Mouse (Mus musculus) cerebellum, postnatal 36 days (tissue): ENCODE data around the gene Fancc.
A peak's percentile ranks its signal among the peaks of the same experiment; 100 is the strongest.
"Not testable (repeated sequence)": the region's sequence is repeated elsewhere in the genome, so short reads cannot be mapped to it uniquely, and the experiment has no call there.

Source experiments
- DNase-seq, 2 experiments: peaks; one replicate each; pipeline ENCODE4 v3.0.0; 2021 to 2022; ENCODE audit warnings: mixed read lengths in 2 of 2

Fancc gene

DNA sequence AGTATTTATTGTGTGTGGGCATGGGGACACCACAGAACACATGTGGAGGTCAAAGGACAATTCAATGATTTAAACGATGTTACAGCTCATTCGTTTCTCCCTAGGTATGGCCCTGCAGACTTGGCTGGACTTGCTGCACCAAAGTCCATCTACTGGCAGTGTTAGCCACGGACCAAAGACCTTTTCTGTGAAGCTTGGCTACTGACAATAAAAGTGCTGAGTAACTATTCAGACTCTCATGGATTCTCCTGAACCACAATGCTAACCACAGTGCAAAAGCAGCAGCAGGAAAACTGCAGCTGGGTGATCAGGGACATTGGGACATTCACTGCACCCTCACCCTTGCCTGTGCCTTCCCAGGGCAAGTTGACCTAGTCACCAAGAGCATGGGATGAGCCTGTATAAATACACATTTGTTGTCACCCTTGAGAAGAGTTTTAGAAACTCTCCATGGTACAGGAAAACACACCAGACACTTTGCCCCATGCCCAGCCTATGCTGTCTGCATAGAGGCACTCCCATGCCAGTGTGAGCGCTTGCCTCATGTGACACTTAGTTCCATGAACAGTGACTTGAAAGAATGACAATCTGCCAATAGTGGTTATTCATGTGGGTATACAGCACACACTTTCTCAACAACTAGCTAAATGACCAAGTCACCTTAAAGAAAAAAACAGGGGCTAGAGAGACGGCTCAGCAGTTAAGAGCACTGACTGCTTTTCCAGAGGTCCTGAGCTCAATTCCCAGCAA lies 151.4 kb downstream of the Fancc start:
- DNase-seq: no peak

DNA sequence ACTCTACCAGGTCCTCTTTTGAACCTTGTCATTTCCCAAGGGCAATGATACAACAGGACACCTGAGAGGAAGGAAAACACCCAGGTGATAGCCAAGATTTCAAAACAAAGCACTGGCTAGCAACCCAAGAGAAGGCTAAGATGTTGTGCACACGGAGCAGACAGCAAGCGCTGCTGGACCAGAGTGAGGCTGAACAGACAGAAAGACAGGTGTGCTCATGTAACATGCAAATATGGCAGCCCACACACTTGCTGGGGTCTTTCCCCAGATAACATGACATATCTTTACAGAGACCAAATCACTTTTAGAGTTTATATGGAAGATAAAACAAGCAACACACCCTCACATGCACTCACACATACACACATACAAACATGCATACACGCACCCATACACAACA lies 152.6 kb downstream of the Fancc start:
- no peak for DNase-seq

GRCm38 (mm10) chr13:63342781-63343180 lies 154.3 kb downstream of the Fancc start:
- no peak for DNase-seq

GRCm38 (mm10) chr13:63339946-63340345 lies 157.1 kb downstream of the Fancc start:
- no peak for DNase-seq

DNA sequence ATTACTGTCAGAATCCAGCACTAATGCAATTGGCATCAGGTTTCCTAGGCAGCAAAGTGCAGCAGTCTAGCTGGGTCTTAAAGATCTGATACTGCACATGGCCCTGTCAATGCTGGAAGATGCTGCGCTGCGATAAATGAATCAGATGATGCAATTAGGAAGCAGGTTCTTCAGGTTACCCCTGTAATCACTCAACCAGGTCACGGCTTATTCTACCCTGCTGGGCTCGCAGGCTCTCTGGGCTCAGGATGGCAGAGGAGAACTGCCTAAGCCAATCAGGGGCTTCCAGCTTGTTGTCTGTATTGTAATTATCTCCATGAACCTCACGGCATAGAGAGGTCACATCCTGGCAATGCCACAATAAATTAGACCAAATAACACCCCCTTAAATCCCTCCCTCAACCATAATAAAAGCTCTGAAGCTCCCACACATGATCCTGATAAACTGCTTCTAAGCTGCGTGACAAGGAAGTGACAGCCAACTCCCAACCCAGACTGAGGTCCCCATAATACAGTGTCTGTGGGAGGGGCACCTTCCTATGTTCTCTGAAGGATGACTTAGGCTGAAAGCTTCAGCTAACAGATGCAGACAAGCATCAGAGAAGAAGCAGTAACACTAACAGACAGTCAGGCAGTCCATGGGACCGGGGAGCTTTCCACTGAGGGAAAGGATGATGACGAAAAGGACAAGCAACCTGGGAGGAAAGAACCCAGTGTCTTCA lies 159.7 kb downstream of the Fancc start:
- no peak for DNase-seq

- no peak for DNase-seq
Observed at GRCm38 (mm10) chr13:63336335-63336734, 160.7 kb downstream of the Fancc start.

- DNase-seq: peak in 1 of 2 experiments; percentile 43
Observed at GRCm38 (mm10) chr13:63335421-63336134, 161.5 kb downstream of the Fancc start.

DNA sequence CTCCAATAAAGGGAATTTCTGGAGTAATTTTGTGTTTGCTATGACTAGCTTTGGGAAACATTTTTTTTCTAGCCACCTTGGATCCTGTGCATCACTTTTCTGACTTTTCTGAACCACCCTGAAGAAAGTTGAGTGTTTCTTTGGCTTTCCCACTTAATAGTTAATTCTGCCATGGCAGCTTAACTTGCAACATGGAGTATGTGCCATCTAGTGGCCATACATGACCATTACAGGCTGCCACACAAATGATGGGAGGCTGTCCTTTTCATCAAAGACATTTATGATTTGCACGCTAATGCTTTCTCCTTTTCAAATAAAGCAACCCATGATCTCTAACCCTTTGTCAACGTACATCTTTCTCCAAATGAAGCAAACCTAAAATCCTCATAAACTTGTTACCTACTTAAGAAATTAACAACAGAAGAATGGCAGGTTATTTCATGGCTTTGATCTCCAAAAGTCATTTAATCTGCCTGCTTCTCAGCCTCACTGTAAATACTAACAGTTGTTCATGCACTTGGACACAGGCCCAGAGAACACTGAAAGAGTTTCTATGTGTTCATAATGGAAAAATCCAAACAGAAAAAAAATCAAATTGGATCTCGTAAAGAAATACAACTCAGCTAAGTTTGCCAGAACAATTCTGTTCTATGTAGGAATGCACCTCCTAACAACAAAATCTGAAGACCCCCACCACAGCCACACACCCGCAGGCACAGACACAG lies 164.3 kb downstream of the Fancc start:
- DNase-seq: peak; percentile 51 to 69

- DNase-seq: peak; percentile 69 to 74
Observed at GRCm38 (mm10) chr13:63331379-63331778, 165.7 kb downstream of the Fancc start.

- DNase-seq: no peak
Observed at GRCm38 (mm10) chr13:63330236-63330860, 166.7 kb downstream of the Fancc start.

DNA sequence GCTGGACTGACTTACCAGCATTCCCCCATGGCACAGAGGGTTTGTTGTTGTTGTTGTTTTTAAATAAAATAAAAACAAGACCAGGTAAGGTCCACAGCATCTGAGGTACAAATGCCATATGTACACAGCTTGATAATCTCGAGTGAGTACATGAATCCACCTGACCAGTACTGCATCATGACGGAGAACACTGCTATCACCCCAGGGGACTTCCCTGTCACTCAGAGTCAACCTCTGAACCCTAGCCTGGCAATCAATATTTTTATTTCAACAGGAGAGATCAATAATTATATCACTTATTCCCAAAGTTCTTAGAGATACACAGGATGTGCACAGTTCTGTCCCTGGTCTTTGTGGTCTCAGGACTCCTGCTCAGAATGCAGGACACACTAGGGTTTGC lies 171.1 kb downstream of the Fancc start:
- no peak for DNase-seq

- no peak for DNase-seq
Observed at GRCm38 (mm10) chr13:63324978-63325848, 171.9 kb downstream of the Fancc start.

DNA sequence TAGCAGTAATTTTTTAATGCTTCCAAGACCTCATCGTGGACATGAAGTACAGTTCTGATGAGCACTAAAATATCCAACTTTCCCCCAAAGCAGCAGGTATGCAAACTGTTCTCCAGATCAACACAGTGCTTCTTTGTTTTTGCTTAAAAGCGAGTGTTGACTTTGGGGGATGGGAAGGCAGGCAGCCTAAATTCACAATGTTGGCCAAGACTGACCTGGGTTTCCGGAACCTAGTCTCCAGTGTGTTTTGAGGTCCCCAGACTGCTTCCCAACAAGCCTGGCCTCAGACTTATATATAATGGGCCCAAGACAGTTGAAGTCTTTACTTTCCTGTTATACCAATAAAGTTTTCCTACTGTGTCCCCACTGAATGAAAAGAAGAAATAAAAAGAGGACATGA lies 172.8 kb downstream of the Fancc start:
- no peak for DNase-seq

- no peak for DNase-seq
Observed at GRCm38 (mm10) chr13:63323286-63324075, 173.6 kb downstream of the Fancc start.

GRCm38 (mm10) chr13:63322756-63323155 lies 174.3 kb downstream of the Fancc start:
- no peak for DNase-seq

GRCm38 (mm10) chr13:63321689-63322088 lies 175.4 kb downstream of the Fancc start:
- DNase-seq: no peak

DNA sequence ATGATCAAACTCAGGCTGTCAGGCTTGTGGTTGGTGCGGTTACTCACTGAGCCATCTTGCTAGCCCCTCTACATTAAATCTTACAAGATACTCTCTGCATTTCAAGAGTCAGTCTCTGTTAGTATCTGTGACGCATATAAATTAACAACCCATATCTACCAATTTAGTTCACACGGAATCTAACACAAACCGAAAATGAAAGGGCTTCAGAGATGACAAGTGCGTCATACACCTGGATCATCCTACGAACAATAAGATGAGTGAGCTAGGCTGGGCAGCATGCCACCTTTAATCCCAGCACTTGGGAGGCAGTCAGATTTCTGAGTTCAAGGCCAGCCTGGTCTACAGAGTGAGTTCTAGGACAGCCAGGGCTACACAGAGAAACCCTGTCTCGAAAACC lies 177.3 kb downstream of the Fancc start:
- DNase-seq: no peak

DNA sequence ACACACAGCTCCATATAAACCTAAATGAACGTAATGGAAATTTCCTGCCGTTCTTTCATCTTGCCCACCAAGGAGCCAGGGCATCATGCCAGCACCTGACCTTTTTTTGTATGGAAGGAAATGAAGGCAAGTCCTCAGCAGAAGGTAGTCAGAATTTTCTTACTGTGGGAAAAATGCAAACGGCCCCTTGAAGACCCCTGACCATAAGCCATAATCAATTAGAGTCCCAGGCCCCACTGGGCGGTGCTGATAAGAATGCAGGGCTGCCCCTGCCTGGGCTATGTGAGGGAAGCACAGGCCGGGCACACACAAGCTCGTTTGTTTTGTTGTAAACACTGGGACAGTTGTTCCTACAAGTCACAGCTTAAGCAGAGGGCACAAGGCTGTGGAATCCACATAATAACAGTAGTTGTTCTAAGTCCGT lies 179.4 kb downstream of the Fancc start:
- DNase-seq: peak; percentile 54 to 59

DNA sequence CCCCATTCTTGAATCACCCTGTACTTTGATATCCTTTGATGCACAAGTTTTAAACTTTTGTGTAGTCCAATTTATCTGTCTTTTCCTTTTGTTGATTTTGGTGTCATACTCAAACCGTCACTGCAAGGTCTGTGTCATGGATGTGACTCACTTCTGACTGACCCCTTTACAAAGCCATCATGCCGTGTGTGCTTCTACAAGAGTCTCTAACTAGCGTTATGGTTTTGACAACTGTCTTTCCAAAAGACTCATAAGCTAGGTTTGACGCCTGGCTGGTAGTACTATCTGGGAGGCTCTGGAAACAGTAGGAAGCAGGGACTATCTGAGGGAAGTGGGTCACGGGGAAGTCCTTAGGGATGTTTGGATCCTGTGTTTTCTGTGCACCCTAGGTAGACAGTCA lies 180.7 kb downstream of the Fancc start:
- DNase-seq: no peak

DNA sequence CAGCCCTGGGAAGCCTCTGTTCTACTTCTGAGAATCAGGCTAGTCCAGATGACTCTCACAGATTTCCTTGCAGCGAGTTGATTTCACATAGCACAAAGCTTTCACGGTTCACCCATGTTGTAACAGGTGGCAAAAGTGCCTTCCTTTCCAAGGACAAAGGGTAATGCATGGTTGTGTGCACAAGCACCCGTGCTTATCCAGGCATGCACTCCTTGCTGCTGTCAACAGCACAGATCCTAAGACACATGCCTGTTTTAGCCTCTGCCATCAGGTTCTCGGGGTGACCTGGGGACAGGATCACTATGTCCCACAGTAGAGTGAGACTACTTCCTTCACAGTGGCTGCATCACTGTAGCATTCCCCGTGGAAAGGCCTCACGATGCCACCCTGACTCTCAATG lies 181.3 kb downstream of the Fancc start:
- no peak for DNase-seq

DNA sequence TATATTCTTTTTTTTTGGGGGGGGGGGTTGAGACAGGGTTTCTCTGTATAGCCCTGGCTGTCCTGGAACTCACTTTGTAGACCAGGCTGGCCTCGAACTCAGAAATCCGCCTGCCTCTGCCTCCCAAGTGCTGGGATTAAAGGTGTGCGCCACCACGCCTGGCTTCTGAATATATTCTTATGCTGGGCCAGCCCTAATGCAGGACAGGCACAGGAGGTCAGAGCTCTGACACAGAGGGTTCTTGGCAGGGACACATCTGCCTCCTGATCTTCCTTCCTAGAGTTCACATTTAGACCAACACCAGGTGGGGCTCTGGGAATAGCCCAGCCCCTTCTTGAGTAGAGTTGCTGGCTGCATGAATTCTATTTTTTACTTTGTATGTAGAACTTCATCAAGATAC lies 182.0 kb downstream of the Fancc start:
- DNase-seq: not testable (repeated sequence)
